Mouse (Mus musculus): ENCODE measurements at regions not wholly inside any gene's neighbourhood (a gene's known extent, or its start where the extent isn't known, plus 50 kb on each side); places are given as distances from the start of the nearest gene placed in this dataset.

DNA sequence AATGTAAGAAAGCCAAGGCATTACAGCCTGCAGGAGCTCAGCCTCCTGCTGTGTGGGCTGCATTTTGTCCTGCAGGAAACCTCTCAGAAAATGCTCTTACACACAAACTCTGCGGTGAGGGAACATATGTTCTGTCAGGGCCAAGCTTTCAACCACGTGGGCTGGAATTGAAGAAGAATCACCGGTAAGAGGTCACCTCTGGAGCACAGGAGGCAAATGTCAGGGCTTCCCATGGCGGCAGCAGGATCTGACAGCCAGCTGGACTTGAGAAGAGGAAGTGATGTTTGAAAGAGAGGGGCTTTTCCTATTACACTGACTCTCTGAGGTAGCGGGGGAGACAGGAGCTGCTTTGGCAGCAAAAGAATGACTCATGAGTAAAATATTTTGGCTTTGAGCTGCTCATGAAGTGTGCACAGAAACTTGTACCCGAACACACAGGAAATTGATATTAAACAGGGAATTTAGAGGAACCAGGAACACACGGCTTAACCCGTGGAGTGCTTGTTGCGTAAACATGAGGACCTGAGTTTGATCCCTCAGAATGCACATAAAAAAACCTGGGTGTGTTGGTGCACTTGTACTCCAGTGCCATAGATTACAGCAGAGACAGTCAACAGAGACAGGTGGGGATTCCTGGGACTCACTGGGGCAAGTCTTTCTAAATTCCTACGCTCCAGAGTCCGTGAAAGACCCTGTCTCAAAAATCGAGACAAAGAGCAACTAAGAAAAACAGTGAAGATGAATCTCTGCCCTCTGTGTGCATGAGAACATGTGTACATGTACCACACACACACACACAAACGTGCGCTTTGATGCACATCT is 848.1 kb upstream of the A1bg start:
- DNase-seq (ENCODE audit: inconsistent ontology term): peak; percentile 70

DNA sequence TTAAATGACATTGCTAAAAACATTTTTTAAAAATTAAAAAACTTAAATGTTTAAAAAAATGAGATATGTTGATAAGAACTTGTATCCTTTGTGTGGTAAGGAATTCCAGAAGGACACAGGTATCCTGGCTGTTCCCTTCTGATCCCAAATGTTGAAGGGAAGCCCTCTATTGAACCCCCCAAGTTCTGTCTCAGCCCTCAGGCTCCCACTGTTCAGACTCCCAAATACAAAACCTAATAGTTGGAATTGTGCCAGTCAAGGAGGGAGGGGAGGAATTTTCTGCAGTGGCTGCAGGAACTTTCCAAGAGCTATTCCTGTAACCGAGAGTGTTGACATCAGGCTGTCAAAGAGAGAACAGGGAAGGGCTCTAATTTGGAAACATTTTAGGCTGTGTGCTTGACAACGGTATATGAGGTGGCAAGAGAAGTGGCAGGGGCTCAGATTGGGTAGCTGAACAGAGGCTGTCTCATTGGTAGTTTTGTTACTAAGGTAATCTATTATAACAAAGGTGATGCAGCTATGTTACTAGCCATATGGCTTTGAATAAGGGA is 843.8 kb upstream of the A1bg start:
- no peak for DNase-seq (ENCODE audit: inconsistent ontology term)

DNA sequence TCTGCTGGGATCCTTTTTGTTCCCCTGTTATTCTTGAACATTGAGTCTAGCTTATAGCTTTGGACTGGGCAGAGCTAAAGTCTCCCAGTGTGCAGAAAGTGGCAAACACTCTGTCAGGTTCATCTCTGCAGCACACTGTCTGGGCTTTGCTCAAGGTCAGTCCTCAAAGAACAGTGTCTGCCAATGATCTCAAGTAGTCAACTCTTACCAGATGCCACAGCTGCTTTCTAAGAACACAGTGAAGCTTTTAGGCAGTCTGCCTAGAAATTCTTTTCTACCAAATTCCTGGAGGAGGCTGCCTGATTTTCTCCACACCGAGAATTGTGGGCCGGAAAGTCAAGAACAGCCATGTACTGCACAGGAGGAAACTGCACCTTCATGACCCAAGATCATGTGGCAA is 831.0 kb upstream of the A1bg start:
- peak; percentile 47 for DNase-seq (ENCODE audit: inconsistent ontology term)

DNA sequence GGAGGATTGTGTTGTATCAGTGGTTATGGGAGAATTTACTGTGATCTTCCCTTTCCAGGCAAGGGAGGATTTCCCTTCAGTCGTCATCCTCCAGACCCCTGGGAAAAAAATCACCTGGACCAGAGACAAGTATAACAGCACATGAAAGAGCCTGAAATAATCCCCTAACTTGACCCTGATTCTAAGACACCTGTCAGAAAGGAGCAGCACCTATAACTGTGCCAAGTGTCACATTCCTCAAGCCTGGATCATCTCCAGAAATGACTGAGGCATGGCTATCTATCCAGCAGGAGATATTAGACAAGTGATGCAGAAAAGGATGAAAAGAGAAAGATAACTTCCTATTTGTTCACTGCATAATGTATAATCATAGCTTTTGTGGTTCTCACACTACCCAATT is 800.9 kb upstream of the A1bg start:
- peak; percentile 24 for DNase-seq (ENCODE audit: inconsistent ontology term)

DNA sequence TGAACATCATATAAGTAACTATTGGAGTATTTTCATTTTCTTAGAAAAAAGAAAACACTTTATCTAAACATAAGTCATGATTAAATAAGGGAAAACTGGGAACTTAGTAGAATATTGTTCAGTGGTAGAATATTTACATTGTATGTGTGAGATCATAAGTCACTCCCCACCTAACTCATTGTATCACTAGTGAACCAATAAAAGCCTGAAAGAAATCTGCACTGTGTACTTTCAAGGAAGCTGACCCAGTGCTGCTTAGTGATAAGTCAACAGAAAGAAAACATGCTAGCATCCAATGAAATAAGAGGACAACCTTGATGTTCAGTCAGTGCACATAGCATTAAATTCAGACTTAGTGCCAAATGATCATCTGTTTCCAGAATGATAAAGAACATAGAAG is 795.7 kb upstream of the A1bg start:
- no peak for DNase-seq (ENCODE audit: inconsistent ontology term)

DNA sequence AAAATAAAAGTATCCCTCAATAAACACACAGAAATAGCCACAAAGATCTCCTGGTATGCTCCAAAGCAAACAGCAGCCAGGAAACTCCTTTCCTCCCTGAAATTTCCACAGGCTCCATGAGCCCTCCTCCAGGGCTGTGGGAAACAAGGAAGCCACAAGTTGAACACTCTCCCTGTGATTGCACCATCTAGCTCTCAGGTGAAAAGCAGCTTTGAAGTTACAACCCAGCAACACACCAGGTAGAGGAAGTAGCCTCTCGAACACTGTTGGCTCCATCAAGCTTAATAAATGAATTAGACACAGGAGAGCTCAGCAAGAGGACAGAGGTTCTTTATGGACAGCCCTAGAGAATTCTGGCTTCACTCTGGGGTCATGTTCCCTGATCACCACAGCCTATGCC is 794.4 kb upstream of the A1bg start:
- no peak for DNase-seq (ENCODE audit: inconsistent ontology term)

DNA sequence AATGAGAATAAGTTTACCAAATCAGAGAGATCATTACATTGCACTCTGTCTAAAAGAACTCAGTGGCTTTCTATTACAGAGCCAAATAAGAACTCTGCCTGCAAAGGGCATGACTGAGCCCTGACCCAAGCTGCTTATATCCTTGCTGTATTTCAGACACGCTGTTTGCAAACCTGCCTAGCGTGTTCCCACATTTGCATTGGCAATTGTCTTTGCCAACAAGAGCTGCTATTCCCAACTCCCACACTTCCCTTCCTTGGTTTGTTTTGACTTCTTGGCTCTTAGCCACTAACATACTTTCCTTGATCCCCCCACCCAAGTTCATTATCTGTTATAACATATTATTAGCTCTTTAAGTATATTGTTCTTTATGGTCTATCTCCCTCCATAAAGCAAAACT is 791.1 kb upstream of the A1bg start:
- no peak for DNase-seq (ENCODE audit: inconsistent ontology term)

DNA sequence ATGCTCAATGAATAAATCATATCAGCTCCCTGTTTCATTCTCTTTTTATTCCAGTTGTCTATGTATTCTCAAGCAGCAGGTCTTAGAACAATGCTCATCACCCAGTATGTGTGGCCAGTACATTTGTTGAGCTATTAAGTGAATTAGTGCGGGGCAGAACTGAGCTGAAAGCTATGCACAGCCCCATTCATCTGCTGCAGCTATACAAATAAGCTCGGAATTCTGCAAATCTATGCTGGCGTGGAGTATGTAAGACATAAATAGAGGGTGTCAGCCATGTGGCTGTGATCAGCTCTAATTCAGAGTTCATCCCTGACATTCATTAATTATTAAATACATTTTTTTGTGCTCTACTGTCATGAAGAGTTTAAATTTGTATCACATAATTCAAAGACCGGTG is 786.1 kb upstream of the A1bg start:
- no peak for DNase-seq (ENCODE audit: inconsistent ontology term)

DNA sequence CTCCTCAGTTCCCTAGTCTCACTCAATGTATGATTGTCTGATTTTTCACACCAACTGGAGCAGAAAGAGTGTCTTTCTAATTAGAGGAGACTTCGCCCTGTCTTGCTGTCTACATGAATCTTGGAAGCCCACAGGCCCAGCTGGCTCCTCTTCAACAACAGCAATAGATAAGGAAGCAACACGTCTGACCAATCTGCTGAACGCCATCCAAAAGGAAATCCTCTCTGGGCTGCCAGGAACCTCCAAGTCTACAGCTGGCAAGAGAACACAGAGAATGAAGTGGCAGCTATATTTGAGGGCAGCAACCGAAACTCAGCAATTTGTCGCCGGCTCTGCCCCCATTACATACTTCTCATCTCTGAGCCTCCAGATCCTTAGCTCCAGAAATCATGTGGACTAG is 785.1 kb upstream of the A1bg start:
- DNase-seq (ENCODE audit: inconsistent ontology term): peak; percentile 81

DNA sequence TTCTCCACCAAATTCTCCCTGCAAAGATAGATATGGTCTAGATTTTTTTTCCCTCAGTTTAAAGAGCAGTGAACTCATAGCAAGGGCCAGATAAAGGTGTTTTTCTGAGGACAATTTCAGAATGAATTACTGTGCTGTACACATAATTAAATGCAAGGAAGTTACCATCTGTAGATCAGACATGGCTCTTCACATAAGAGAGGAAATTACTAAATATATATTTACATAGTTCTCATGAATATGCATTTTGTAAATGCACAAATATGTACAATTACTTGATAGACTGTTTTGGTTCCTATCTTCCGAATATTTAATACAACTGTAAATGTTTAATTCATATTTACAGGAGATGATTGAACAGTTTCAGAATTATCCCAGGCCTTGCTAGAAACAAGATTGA is 769.9 kb upstream of the A1bg start:
- no peak for DNase-seq (ENCODE audit: inconsistent ontology term)

DNA sequence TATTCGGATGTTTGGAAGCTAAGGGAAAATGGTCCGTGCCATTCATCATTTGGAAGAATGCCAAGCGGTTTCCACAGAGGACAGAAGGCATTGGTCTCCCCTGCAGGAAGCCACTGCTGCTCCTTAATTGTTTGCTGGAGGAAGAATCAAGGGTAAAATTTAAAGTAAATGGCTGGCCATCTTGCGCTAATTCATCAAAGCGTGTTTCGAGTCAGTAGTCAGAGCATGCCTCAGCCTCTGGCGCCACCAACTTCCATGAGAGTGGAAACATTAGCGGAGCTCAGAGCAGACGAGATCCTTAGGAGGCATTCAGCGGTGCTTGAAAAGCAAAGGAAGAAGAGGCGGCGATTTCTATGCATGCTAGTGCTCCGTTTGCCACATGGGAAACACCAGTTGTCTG is 767.6 kb upstream of the A1bg start:
- DNase-seq (ENCODE audit: inconsistent ontology term): peak; percentile 31

DNA sequence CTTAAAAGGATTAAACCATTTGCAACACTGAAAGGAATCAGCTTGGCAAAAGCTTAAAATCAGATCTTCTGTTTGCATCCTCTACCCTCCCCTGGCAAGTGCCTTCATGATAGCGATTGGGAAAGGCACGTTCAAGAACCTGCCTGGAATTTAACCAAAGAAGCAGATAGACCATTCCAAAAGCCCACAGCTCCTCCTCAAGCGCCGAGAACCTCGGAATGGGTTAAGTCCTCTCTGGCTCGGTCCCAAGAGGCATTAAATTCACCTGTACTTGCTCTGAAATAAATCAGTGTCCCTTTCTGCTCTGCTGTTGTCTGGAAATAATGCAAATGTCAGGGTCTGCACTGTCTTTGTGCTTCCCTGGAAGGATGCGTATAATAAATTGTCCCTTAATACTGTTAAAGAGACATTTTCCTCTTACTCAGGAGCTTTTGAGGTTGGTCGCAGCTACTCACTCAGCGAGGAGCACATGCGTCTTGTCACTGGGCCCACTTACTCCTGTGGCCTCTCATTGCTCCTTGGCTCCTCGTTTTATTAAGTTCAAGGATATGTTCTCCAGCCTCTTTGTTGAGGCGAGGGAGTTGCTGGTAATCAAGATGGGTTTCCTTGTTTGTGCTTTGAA is 767.1 kb upstream of the A1bg start:
- DNase-seq (ENCODE audit: inconsistent ontology term): no peak

DNA sequence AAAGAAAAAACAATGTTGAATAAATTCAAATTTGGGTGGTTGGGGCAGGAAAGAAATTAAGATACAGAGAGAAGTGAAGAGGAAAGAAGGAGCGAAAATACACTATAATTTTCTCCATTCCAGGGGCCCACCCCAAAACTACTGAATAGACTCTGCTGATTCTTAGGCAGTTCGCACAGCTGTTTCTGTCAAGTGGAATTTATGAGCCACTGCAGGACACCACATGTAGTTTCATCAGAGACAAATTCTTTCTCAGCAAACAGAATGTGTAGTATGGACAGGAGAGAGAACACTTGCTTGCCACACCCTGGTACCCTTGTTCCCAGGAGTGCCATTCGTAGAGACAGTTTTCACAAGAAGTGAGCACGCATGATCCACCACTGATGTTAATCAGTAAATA is 760.2 kb upstream of the A1bg start:
- no peak for DNase-seq (ENCODE audit: inconsistent ontology term)

DNA sequence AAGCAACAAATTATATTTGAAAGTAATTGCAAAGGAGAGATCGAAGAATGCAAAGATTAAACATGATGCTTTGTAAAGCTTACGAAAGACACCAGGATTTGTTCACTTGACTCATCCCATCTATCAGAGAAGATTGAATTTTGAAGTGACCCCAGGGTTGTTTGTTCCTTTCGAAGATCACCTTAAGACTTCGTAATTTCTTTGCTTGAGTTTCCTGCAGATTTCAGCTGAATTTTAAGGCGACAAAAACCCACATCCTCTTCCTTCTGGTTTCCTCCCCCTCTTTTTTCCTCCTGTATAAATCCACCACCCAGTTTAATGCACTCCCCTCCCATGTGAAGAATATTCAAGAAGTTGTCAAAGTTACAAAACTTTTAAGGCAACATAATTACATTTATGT is 747.7 kb upstream of the A1bg start:
- no peak for DNase-seq (ENCODE audit: inconsistent ontology term)

DNA sequence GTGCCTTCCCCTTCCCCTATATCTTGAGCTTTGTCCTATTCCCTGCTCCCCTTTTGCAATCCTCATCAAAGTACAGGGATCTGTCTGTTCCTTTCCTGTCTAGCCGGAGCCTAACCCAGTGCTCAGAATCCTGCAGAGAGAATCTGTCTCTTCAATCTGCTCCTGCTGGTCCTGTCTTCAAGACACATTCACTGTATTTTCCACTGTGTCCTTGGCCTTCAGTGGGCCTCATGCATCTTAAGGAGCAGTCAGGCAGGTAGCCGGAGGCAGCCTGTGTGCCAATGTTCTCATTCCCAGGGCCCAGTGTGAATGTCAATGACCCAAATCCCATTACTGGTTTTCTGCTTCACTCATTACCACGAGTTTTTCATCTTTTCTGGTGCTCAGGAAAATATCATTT is 737.8 kb upstream of the A1bg start:
- DNase-seq (ENCODE audit: inconsistent ontology term): no peak

DNA sequence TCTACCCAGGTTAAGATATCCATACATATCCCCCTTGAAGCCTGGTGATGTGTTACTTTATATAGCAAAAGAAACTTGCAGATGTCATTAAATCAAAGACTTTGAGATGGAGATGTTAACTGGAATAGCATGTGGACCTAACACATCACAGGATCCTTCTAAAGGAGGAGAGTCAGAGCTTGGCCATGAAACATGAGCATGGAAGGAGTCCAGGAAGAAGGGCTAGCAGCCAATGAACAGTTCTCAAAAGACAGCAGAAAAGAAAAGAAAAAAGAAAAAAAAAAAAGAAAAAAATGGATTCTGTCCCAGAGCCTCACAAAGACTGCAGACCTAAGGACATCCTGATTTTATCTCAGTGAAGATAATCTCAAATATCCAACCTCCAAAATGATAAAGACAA is 734.1 kb upstream of the A1bg start:
- no peak for DNase-seq (ENCODE audit: inconsistent ontology term)

DNA sequence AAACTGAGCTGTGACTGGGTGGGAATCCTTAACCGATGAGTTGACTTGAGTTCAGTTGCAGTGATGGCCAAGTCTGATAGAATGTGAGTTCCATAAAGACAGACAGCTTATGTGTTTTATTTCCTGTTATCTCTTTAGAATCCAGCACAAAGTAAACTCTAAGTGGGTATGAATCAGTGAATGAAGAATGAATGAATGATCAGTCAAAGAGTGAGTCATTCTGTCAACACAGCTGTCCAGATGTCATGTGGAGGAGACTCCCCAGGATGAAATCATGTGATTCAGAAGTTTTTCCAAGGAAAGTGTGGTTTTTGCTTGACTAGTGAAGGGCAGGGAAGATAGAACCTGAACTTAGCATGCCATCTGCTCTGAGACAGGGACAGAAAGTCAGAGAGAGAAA is 732.0 kb upstream of the A1bg start:
- no peak for DNase-seq (ENCODE audit: inconsistent ontology term)

DNA sequence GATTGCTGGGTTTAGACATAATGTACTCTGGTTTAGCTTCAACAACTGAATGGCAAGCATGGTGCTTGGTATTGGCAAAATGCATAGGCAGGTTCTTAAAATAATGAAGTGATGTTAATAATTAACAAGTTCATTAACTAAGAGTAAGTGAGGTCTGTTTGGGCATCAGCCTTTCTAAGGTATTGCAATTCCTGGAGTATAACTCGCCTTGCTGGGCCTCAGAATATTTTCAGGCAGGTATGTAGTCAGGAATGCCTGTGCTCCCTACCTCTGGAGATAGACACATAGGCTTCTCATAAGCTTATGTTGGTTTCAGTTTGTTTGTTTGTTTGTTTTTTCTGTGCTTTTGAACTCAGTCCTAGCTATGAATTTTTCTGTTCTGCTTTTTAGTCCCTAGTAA is 731.0 kb upstream of the A1bg start:
- no peak for DNase-seq (ENCODE audit: inconsistent ontology term)

DNA sequence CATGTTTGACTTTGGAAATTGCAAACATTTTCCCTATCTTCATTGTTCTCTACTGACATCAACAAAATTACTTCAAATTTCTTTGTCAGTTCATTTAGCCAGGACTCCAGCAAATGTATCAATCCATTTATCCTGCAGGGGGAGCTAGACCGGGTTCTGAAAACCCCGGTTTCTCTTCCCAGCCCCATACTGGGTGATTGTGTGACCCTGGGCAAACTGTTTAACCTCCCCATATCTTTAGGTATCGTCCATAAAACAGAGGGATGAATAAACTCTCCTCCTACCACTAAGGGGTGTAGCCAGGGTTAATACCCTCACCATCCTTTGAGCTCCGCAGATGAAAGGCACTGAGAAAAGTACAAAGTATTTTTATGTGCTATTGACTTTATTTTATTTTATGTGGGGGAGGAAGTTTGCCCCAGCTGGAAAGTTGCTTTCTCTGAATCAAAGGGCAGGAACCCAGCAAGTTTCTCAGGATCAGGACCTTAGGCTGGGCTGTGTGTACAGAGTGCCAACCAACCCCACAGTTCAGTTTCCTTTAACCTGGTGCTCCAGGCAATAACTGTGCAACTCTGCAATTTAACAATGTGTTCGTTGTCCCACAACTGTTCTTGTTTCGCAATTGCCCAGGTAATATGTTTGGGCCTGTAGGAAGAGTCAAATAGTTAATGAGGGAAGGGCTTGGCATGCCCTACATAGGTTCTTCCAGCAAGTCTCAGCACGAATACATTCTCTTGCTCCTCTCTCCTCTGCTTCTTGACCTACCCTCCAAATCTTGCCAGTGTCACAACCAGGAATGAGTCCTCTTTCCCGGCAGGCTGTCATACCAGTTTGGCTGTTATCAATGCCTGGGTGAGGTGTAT is 696.1 kb upstream of the A1bg start:
- DNase-seq (ENCODE audit: inconsistent ontology term): no peak

DNA sequence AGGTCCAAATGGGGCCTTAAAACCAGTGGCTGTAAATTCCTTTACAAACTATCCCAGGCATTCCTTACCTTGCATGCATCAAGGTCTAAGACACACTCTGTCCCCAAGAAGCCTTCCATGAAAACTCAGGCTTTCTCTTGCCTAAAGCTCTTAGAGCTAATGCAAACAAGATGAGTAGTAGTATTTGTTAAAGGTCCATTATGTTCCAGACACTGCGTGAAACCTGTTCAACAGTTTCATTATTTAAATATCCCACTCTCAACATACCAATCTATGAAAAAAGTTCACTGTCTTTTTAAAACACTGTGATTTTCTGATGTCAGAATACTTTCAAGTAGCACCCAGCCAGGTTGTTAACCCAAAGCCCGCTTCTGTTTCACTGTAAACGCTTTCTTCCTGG is 687.9 kb upstream of the A1bg start:
- no peak for DNase-seq (ENCODE audit: inconsistent ontology term)

DNA sequence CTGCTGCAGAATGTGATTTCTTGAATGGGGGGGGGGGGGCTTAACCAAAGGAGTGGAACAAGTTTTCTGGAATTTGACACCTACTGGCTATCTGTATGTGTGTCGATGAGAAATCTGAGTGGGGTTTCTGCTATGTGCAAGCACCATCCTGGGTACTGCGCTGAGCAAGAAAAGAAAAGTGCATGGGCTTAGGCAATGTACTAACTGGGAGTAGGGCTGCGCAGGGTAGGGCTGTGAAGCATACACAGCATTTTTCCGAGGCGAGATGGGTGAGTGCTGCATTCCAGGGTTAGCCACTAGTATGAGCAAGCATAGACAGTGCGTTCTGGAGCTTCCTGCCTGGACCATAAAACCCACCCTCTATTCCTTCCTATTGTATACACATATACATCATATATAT is 686.8 kb upstream of the A1bg start:
- peak; percentile 27 for DNase-seq (ENCODE audit: inconsistent ontology term)

DNA sequence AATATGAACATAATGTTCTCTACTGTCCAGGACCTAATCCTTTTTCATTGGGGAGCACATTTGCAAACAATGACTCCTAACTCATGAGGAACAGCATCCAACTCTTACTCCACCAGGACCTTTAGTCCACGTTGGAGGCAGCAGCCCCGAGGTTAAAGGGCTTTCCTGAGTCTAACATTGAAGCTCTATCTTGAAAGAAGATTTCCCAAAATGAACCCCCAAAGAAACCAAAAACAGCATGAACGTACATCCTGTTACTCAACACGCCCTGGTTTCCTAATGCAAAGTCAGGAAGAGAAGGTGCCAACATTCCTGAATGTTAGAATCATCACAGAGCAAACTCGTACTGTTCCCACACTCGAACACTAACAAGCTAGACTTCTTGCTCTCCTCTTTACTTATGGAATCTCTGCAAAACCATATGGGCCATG is 685.5 kb upstream of the A1bg start:
- peak; percentile 62 for DNase-seq (ENCODE audit: inconsistent ontology term)

All from Muller cell, postnatal 12 days (primary cell).